Mouse (Mus musculus): ENCODE measurements around the gene St3gal3. TPM values are rescaled to one million over a fixed set of nuclear protein-coding genes. Genes with fewer than 3 reads are reported as not detected.

The St3gal3 gene
- polyA plus RNA-seq, 1 experiment from 2014 or later: 13.6 TPM

- H3K4me3 ChIP-seq (ENCODE audit: low read length): no peak overlapping the region
- H3K4me1 ChIP-seq (ENCODE audit: control insufficient read depth, insufficient read depth, low read depth, low read length): peaks cover 16% of the 10 kb centered on the region
These were observed 119.1 kb downstream of the St3gal3 start for GRCm38 (mm10) chr4:118015636-118016035.

DNA sequence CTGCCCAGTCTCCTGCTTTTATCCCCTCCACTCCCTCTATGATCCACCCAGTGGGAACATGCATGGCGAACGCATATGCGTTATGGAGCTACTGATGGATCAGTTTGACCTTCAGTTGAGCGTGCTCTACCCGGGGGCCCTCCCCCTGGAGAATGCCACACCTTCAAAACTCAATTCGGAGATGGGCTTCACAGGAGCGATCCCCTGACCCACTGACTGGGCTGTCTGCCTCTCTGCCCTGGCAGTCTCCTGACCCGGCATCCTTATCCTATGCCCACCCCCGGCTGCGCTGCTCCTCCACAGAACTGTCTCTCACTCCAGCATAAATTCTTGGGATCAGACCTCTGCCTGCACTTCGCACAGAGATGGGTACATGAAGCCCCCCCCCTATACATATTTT, 119.6 kb downstream of the St3gal3 start:
- 91% methylated on average over 11 of the region's 11 CpGs for WGBS

More at GRCm38 (mm10) chr4:118015636-118016035, 119.1 kb downstream of the St3gal3 start:
- Histone ChIP-seq H3K4me2 (ENCODE audit: low read length) (no peak overlapping the region), H3K36me3 (ENCODE audit: control insufficient read depth, insufficient read depth, low read length) (no peaks in the 10 kb centered on the region), H3K27me3 (replicated peaks; ENCODE audit: control insufficient read depth, insufficient read depth, low read length) (no peaks in the 10 kb centered on the region), H3K9ac (ENCODE audit: low read depth, low read length) (no peak overlapping the region), H3K9me3 (ENCODE audit: control insufficient read depth, low read length) (no peaks in the 10 kb centered on the region), H3K27ac (ENCODE audit: low read depth, low read length) (no peak overlapping the region)
- no peak for ATAC-seq
- 49% methylated on average over 6 of the region's 6 CpGs for WGBS

DNA sequence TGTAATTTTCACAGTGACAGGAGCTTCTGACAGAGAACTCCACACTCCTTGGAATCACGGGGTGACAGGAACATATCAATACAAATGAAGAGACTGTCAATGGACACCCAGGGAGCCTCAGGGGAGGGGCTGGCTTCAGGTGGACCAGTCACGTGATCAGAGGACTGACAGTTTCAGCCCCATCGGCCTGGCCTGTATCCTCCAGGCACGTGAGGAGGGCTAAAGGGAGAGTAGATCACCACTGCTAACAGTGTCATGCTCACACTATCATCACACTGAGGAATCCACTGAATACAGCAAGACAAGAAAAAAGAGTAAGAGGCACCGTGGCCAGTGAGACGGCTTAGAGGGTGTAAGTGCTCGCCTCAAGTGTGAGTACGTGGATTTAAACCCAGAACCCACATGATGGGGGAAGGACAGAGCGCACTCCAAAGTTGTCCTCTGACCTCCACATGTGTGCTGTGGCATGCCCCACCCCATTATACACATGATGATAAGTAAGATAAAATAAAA, 124.0 kb downstream of the St3gal3 start:
- no peaks in the 10 kb centered on the region for H3K36me3 ChIP-seq (ENCODE audit: control insufficient read depth, insufficient read depth, low read length)
- WGBS: 85% methylated on average over 9 of the region's 9 CpGs
- ATAC-seq: no peak

More for the DNA sequence above, 119.6 kb downstream of the St3gal3 start:
- no peak for ATAC-seq
- Histone ChIP-seq H3K36me3 (ENCODE audit: control insufficient read depth, insufficient read depth, low read length) (no peaks in the 10 kb centered on the region), H3K9me3 (ENCODE audit: control insufficient read depth, low read length) (no peaks in the 10 kb centered on the region), H3K27me3 (replicated peaks; ENCODE audit: control insufficient read depth, insufficient read depth, low read length) (no peaks in the 10 kb centered on the region), H3K27ac (ENCODE audit: low read depth, low read length) (no peak overlapping the region), H3K4me1 (ENCODE audit: control insufficient read depth, insufficient read depth, low read depth, low read length) (peaks cover 16% of the 10 kb centered on the region), H3K4me2 (ENCODE audit: low read length) (no peak overlapping the region), H3K4me3 (ENCODE audit: low read length) (no peak overlapping the region), H3K9ac (ENCODE audit: low read depth, low read length) (no peak overlapping the region)

GRCm38 (mm10) chr4:118008433-118009033, 126.2 kb downstream of the St3gal3 start:
- no peak overlapping the region for H3K9ac ChIP-seq (ENCODE audit: low read depth, low read length)

More for the DNA sequence above, 124.0 kb downstream of the St3gal3 start:
- H3K9ac ChIP-seq (ENCODE audit: low read depth, low read length): no peak overlapping the region
- H3K27me3 ChIP-seq (replicated peaks; ENCODE audit: control insufficient read depth, insufficient read depth, low read length): no peaks in the 10 kb centered on the region
- H3K27ac ChIP-seq (ENCODE audit: low read depth, low read length): no peak overlapping the region
- H3K4me3 ChIP-seq (ENCODE audit: low read length): no peak overlapping the region
- H3K4me2 ChIP-seq (ENCODE audit: low read length): no peak overlapping the region
- H3K4me1 ChIP-seq (ENCODE audit: control insufficient read depth, insufficient read depth, low read depth, low read length): peaks cover 3% of the 10 kb centered on the region; the same call in 1 of the 2 replicates
- no peaks in the 10 kb centered on the region for H3K9me3 ChIP-seq (ENCODE audit: control insufficient read depth, low read length)

DNA sequence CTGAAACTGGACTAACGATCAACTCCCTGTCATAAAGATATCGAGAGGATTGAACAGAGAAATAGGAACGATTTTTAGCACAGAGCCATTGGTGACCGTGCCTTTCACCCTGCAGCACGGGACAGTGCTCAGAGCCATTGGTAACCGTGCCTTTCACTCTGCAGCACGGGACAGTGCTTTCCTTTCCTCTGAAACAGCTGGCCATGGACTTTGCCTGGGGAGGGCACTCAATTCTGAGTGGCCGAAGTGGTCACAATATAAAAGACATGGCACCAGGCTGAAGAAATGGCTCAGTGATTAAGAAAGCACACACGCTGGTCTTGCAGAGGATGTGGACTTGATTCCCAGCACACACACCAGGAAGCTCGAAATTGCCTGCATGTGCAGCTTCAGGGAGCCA, 133.4 kb downstream of the St3gal3 start:
- H3K9ac ChIP-seq (ENCODE audit: low read depth, low read length): no peak overlapping the region
- H3K27ac ChIP-seq (ENCODE audit: low read depth, low read length): no peak overlapping the region
- H3K9me3 ChIP-seq (ENCODE audit: control insufficient read depth, low read length): no peaks in the 10 kb centered on the region
- H3K36me3 ChIP-seq (ENCODE audit: control insufficient read depth, insufficient read depth, low read length): no peaks in the 10 kb centered on the region
- H3K27me3 ChIP-seq (replicated peaks; ENCODE audit: control insufficient read depth, insufficient read depth, low read length): no peaks in the 10 kb centered on the region
- peaks cover 8% of the 10 kb centered on the region for H3K4me1 ChIP-seq (ENCODE audit: control insufficient read depth, insufficient read depth, low read depth, low read length)
- WGBS: 71% methylated on average over 10 of the region's 10 CpGs
- no peak for ATAC-seq
- H3K4me3 ChIP-seq (ENCODE audit: low read length): no peak overlapping the region
- H3K4me2 ChIP-seq (ENCODE audit: low read length): no peak overlapping the region

More at GRCm38 (mm10) chr4:118008433-118009033, 126.2 kb downstream of the St3gal3 start:
- no peak overlapping the region for H3K4me2 ChIP-seq (ENCODE audit: low read length)
- no peak overlapping the region for H3K27ac ChIP-seq (ENCODE audit: low read depth, low read length)
- H3K36me3 ChIP-seq (ENCODE audit: control insufficient read depth, insufficient read depth, low read length): no peaks in the 10 kb centered on the region
- H3K9me3 ChIP-seq (ENCODE audit: control insufficient read depth, low read length): no peaks in the 10 kb centered on the region
- no peaks in the 10 kb centered on the region for H3K27me3 ChIP-seq (replicated peaks; ENCODE audit: control insufficient read depth, insufficient read depth, low read length)
- no peaks in the 10 kb centered on the region for H3K4me1 ChIP-seq (ENCODE audit: control insufficient read depth, insufficient read depth, low read depth, low read length)
- no peak overlapping the region for H3K4me3 ChIP-seq (ENCODE audit: low read length)
- 84% methylated on average over 6 of the region's 6 CpGs for WGBS
- no peak for ATAC-seq

GRCm38 (mm10) chr4:118000605-118001208, 134.0 kb downstream of the St3gal3 start:
- WGBS: 69% methylated on average over 10 of the region's 10 CpGs

GRCm38 (mm10) chr4:117999951-118000350, 134.8 kb downstream of the St3gal3 start:
- no peak overlapping the region for H3K27ac ChIP-seq (ENCODE audit: low read depth, low read length)

More at GRCm38 (mm10) chr4:118000605-118001208, 134.0 kb downstream of the St3gal3 start:
- H3K4me1 ChIP-seq (ENCODE audit: control insufficient read depth, insufficient read depth, low read depth, low read length): peaks cover 8% of the 10 kb centered on the region
- H3K4me3 ChIP-seq (ENCODE audit: low read length): no peak overlapping the region
- H3K27me3 ChIP-seq (replicated peaks; ENCODE audit: control insufficient read depth, insufficient read depth, low read length): no peaks in the 10 kb centered on the region
- H3K27ac ChIP-seq (ENCODE audit: low read depth, low read length): no peak overlapping the region
- no peak overlapping the region for H3K9ac ChIP-seq (ENCODE audit: low read depth, low read length)
- no peak for ATAC-seq
- H3K9me3 ChIP-seq (ENCODE audit: control insufficient read depth, low read length): no peaks in the 10 kb centered on the region
- H3K4me2 ChIP-seq (ENCODE audit: low read length): no peak overlapping the region
- H3K36me3 ChIP-seq (ENCODE audit: control insufficient read depth, insufficient read depth, low read length): no peaks in the 10 kb centered on the region

DNA sequence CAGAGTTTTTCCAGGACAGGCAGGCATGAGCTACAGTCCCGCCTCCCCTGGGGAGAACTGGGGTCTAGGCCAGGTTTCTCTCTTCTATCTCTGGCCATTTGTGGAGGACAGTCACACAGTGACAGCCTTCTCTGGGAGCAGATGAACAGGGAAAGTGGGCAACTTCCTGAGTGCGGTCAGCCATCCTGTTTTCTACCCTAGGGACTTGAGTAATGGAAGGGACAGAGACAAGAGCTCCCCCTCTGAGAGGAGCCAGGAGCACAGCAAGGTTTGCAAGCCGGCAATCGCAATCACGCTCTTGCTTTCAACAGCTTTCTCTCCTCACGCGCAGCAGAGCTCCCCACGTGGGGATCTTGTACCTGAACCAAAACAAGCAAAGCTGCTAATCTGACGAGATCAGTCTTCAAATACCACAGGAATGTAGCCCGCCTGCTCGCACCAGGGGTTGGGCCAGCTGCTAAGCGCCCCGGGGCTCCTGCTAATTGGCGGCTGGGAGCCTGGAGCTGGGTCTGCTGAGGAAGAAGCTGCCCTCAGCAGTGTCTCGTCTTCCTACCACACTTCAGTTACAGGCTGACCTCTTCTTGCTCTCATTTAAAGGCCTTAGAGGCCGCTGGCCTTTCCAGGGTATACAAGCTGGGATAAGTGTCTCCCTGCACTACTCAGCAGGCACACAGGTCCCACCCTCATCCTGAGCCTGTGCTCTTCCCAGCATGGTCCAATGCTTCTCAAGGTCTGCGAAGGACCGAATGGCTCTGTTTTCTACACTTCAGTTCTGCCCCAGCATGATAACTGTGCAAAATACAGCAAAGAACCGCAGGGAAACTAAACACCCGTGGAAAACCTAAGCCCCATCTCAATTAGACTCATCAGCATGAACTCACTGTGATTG, 137.1 kb downstream of the St3gal3 start:
- ATAC-seq: no peak

More at GRCm38 (mm10) chr4:117999951-118000350, 134.8 kb downstream of the St3gal3 start:
- Histone ChIP-seq H3K4me3 (ENCODE audit: low read length) (no peak overlapping the region), H3K4me1 (ENCODE audit: control insufficient read depth, insufficient read depth, low read depth, low read length) (peaks cover 8% of the 10 kb centered on the region), H3K9me3 (ENCODE audit: control insufficient read depth, low read length) (no peaks in the 10 kb centered on the region), H3K36me3 (ENCODE audit: control insufficient read depth, insufficient read depth, low read length) (no peaks in the 10 kb centered on the region), H3K27me3 (replicated peaks; ENCODE audit: control insufficient read depth, insufficient read depth, low read length) (no peaks in the 10 kb centered on the region), H3K9ac (ENCODE audit: low read depth, low read length) (no peak overlapping the region), H3K4me2 (ENCODE audit: low read length) (no peak overlapping the region)
- WGBS: 75% methylated on average over 7 of the region's 7 CpGs
- no peak for ATAC-seq

GRCm38 (mm10) chr4:117996701-117997100, 138.0 kb downstream of the St3gal3 start:
- no peaks in the 10 kb centered on the region for H3K36me3 ChIP-seq (ENCODE audit: control insufficient read depth, insufficient read depth, low read length)
- H3K4me2 ChIP-seq (ENCODE audit: low read length): no peak overlapping the region
- H3K9ac ChIP-seq (ENCODE audit: low read depth, low read length): no peak overlapping the region
- WGBS: 88% methylated on average over 5 of the region's 5 CpGs
- H3K4me3 ChIP-seq (ENCODE audit: low read length): no peak overlapping the region
- H3K9me3 ChIP-seq (ENCODE audit: control insufficient read depth, low read length): no peaks in the 10 kb centered on the region
- ATAC-seq: no peak
- H3K27me3 ChIP-seq (replicated peaks; ENCODE audit: control insufficient read depth, insufficient read depth, low read length): no peaks in the 10 kb centered on the region
- peaks cover 8% of the 10 kb centered on the region for H3K4me1 ChIP-seq (ENCODE audit: control insufficient read depth, insufficient read depth, low read depth, low read length)
- H3K27ac ChIP-seq (ENCODE audit: low read depth, low read length): no peak overlapping the region

More for the DNA sequence above, 137.1 kb downstream of the St3gal3 start:
- Histone ChIP-seq H3K27ac (ENCODE audit: low read depth, low read length) (no peak overlapping the region), H3K9ac (ENCODE audit: low read depth, low read length) (no peak overlapping the region), H3K4me1 (ENCODE audit: control insufficient read depth, insufficient read depth, low read depth, low read length) (peaks cover 8% of the 10 kb centered on the region), H3K4me2 (ENCODE audit: low read length) (no peak overlapping the region; the same call in 1 of the 2 replicates), H3K9me3 (ENCODE audit: control insufficient read depth, low read length) (no peaks in the 10 kb centered on the region), H3K36me3 (ENCODE audit: control insufficient read depth, insufficient read depth, low read length) (no peaks in the 10 kb centered on the region), H3K4me3 (ENCODE audit: low read length) (no peak overlapping the region), H3K27me3 (replicated peaks; ENCODE audit: control insufficient read depth, insufficient read depth, low read length) (no peaks in the 10 kb centered on the region)
- WGBS: 15% methylated on average over 20 of the region's 20 CpGs

Data from hindbrain, embryonic 16.5 days (tissue).